Mouse (Mus musculus): Measurements from ENCODE around the gene Vmp1. TPM values are rescaled to one million over a fixed set of nuclear protein-coding genes. Genes with fewer than 3 reads are reported as not detected.

Gene Vmp1
- polyA plus RNA-seq, 1 experiment = 132 TPM

GRCm38 (mm10) chr11:86570261-86570746 is 113.3 kb downstream of the Vmp1 start:
- no peak for DNase-seq
- Histone ChIP-seq H3K27me3 (ENCODE audit: control insufficient read depth, insufficient read depth, low read length) (no peaks in the 10 kb centered on the region), H3K27ac (ENCODE audit: insufficient read depth, low read length) (no peak overlapping the region), H3K4me1 (ENCODE audit: control insufficient read depth, insufficient read depth, low read length) (peaks cover 3% of the 10 kb centered on the region; the same call in 1 of the 2 replicates), H3K4me3 (replicated peaks; ENCODE audit: insufficient read depth, low read depth, low read length) (no peak overlapping the region)
- no peak for TF ChIP-seq CTCF (IDR thresholded peaks at IDR 0.05; ENCODE audit: borderline replicate concordance, insufficient read depth, low read depth, low read length)
- no peak for TF ChIP-seq POLR2A (IDR thresholded peaks at IDR 0.05; ENCODE audit: borderline replicate concordance, insufficient read depth, low read length)
- WGBS = 78% methylated on average over 9 of the region's 9 CpGs

DNA sequence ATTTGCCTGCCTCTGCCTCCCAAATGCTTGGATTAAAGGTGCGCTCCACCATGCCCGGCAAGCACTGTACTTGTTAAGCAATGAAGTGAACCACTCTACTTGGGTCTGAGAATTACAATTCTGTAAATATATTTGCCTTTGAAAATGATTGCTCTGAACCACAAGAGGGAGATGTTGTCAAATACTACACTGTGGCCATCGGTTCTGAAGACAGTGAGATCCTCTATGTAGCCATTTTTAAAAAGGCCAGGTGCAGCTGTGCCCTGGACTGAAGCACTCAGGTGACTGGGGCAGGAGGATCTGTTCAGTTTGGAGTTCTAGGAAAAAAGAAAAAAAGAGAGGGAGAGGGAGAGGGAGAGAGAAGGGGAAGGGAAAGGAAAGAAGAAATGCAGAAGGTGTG is 115.2 kb downstream of the Vmp1 start:
- H3K4me1 ChIP-seq (ENCODE audit: control insufficient read depth, insufficient read depth, low read length) = peaks cover 3% of the 10 kb centered on the region; the same call in 1 of the 2 replicates
- 64% methylated on average over 3 of the region's 3 CpGs for WGBS
- DNase-seq = no peak

GRCm38 (mm10) chr11:86558258-86558657 is 125.4 kb downstream of the Vmp1 start:
- Histone ChIP-seq H3K4me3 (replicated peaks; ENCODE audit: insufficient read depth, low read depth, low read length) (no peak overlapping the region), H3K4me1 (ENCODE audit: control insufficient read depth, insufficient read depth, low read length) (no peaks in the 10 kb centered on the region), H3K27me3 (ENCODE audit: control insufficient read depth, insufficient read depth, low read length) (no peaks in the 10 kb centered on the region), H3K27ac (ENCODE audit: insufficient read depth, low read length) (no peak overlapping the region)
- no peak for DNase-seq
- WGBS = 74% methylated on average over 4 of the region's 4 CpGs
- no peak for TF ChIP-seq CTCF (IDR thresholded peaks at IDR 0.05; ENCODE audit: borderline replicate concordance, insufficient read depth, low read depth, low read length)
- no peak for TF ChIP-seq POLR2A (IDR thresholded peaks at IDR 0.05; ENCODE audit: borderline replicate concordance, insufficient read depth, low read length)

More for the DNA sequence above, 115.2 kb downstream of the Vmp1 start:
- Histone ChIP-seq H3K27me3 (ENCODE audit: control insufficient read depth, insufficient read depth, low read length) (no peaks in the 10 kb centered on the region), H3K27ac (ENCODE audit: insufficient read depth, low read length) (no peak overlapping the region), H3K4me3 (replicated peaks; ENCODE audit: insufficient read depth, low read depth, low read length) (no peak overlapping the region)
- TF ChIP-seq POLR2A (IDR thresholded peaks at IDR 0.05; ENCODE audit: borderline replicate concordance, insufficient read depth, low read length) (no peak), CTCF (IDR thresholded peaks at IDR 0.05; ENCODE audit: borderline replicate concordance, insufficient read depth, low read depth, low read length) (no peak; the same call in 1 of the 2 replicates)

DNA sequence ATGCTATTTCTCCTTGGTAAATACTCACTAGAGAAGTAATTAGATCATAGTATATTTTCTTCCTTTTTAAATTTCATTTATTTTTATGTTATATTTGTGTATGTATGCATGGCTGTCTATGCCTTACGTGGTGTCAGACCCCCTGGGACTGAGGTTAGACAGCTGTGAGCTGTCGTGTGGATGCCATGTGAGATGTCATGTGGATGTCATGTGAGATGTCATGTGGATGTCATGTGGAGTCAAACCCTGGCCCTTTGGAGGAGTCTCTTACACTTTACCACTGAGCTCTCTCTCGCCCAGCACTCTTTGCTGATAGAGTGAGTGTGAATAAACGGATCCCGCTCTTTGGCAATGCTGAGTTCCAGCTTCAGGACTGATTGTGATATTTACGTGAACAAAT is 130.1 kb downstream of the Vmp1 start:
- no peak for DNase-seq
- Histone ChIP-seq H3K27ac (ENCODE audit: insufficient read depth, low read length) (no peak overlapping the region), H3K27me3 (ENCODE audit: control insufficient read depth, insufficient read depth, low read length) (no peaks in the 10 kb centered on the region), H3K4me3 (replicated peaks; ENCODE audit: insufficient read depth, low read depth, low read length) (no peak overlapping the region), H3K4me1 (ENCODE audit: control insufficient read depth, insufficient read depth, low read length) (no peaks in the 10 kb centered on the region)
- 85% methylated on average over 6 of the region's 6 CpGs for WGBS
- no peak for TF ChIP-seq POLR2A (IDR thresholded peaks at IDR 0.05; ENCODE audit: borderline replicate concordance, insufficient read depth, low read length)
- TF ChIP-seq CTCF (IDR thresholded peaks at IDR 0.05; ENCODE audit: borderline replicate concordance, insufficient read depth, low read depth, low read length) = no peak

GRCm38 (mm10) chr11:86547412-86547811 is 136.2 kb downstream of the Vmp1 start:
- no peak overlapping the region for H3K4me3 ChIP-seq (replicated peaks; ENCODE audit: insufficient read depth, low read depth, low read length)
- TF ChIP-seq POLR2A (IDR thresholded peaks at IDR 0.05; ENCODE audit: borderline replicate concordance, insufficient read depth, low read length) (no peak), CTCF (IDR thresholded peaks at IDR 0.05; ENCODE audit: borderline replicate concordance, insufficient read depth, low read depth, low read length) (no peak)
- DNase-seq = no peak
- H3K27ac ChIP-seq (ENCODE audit: insufficient read depth, low read length) = no peak overlapping the region
- no peaks in the 10 kb centered on the region for H3K27me3 ChIP-seq (ENCODE audit: control insufficient read depth, insufficient read depth, low read length)
- no peaks in the 10 kb centered on the region for H3K4me1 ChIP-seq (ENCODE audit: control insufficient read depth, insufficient read depth, low read length)
- 100% methylated on average over 1 of the region's 1 CpGs for WGBS

- Histone ChIP-seq H3K4me1 (ENCODE audit: control insufficient read depth, insufficient read depth, low read length) (no peaks in the 10 kb centered on the region), H3K4me3 (replicated peaks; ENCODE audit: insufficient read depth, low read depth, low read length) (no peak overlapping the region), H3K27ac (ENCODE audit: insufficient read depth, low read length) (no peak overlapping the region), H3K27me3 (ENCODE audit: control insufficient read depth, insufficient read depth, low read length) (no peaks in the 10 kb centered on the region)
- DNase-seq = no peak
- WGBS = 75% methylated on average over 8 of the region's 8 CpGs
- no peak for TF ChIP-seq POLR2A (IDR thresholded peaks at IDR 0.05; ENCODE audit: borderline replicate concordance, insufficient read depth, low read length)
- TF ChIP-seq CTCF (IDR thresholded peaks at IDR 0.05; ENCODE audit: borderline replicate concordance, insufficient read depth, low read depth, low read length) = no peak
Measured at GRCm38 (mm10) chr11:86545556-86545955, 138.1 kb downstream of the Vmp1 start.

GRCm38 (mm10) chr11:86544639-86545299 is 138.9 kb downstream of the Vmp1 start, which contains the start of the genes Rps6kb1 and Tubd1:
Gene Rps6kb1 (minus strand): TSS chr11:86544805.
Gene Tubd1 (plus strand): TSS chr11:86544991.
- Histone ChIP-seq H3K4me1 (ENCODE audit: control insufficient read depth, insufficient read depth, low read length) (no peaks in the 10 kb centered on the region), H3K27ac (ENCODE audit: insufficient read depth, low read length) (peak within 1 kb of the TSS; percentile 26; the same call in 1 of the 2 replicates), H3K4me3 (replicated peaks; ENCODE audit: insufficient read depth, low read depth, low read length) (peak within 1 kb of the TSS; percentile 81), H3K27me3 (ENCODE audit: control insufficient read depth, insufficient read depth, low read length) (no peaks in the 10 kb centered on the region)
- under 1% methylated on average over 43 of the region's 43 CpGs for WGBS
- TF ChIP-seq POLR2A (IDR thresholded peaks at IDR 0.05; ENCODE audit: borderline replicate concordance, insufficient read depth, low read length) = peak; percentile 88
- no peak for TF ChIP-seq CTCF (IDR thresholded peaks at IDR 0.05; ENCODE audit: borderline replicate concordance, insufficient read depth, low read depth, low read length)
- DNase-seq = peak; percentile 99
